Mouse (Mus musculus) lung, postnatal 4 days (tissue): Measurements from ENCODE around the gene Srsf2.
"Not testable (repeated sequence)": the region's sequence is repeated elsewhere in the genome, so short reads cannot be mapped to it uniquely, and the experiment has no call there.

Experiments used
- DNase-seq, 2 experiments: peaks; one replicate each; pipeline ENCODE4 v3.0.0; 2021

Gene Srsf2

GRCm38 (mm10) chr11:116852891-116853511 lies at the start of gene Srsf2:
Gene Srsf2, minus strand, starts transcription at chr11:116853094.
- DNase-seq = peak; percentile 98

- DNase-seq = not testable (repeated sequence)
These were observed 49.7 kb upstream of the Srsf2 start for GRCm38 (mm10) chr11:116902588-116902987.

- no peak for DNase-seq
These were observed 46.4 kb upstream of the Srsf2 start for GRCm38 (mm10) chr11:116899247-116899646.

GRCm38 (mm10) chr11:116895402-116895801 lies 42.5 kb upstream of the Srsf2 start:
- no peak for DNase-seq

GRCm38 (mm10) chr11:116893532-116894442 lies 40.9 kb upstream of the Srsf2 start:
- DNase-seq = no peak

GRCm38 (mm10) chr11:116887136-116887535 lies 34.2 kb upstream of the Srsf2 start:
- DNase-seq = no peak

- peak; percentile 73 to 82 for DNase-seq
These were observed 32.6 kb upstream of the Srsf2 start for GRCm38 (mm10) chr11:116885275-116886151.

- DNase-seq = no peak
These were observed 31.2 kb upstream of the Srsf2 start for GRCm38 (mm10) chr11:116884061-116884460.

GRCm38 (mm10) chr11:116882446-116882845 lies 29.6 kb upstream of the Srsf2 start:
- DNase-seq = no peak

GRCm38 (mm10) chr11:116881440-116881839 lies 28.5 kb upstream of the Srsf2 start:
- no peak for DNase-seq

- DNase-seq = peak in 1 of 2 experiments; percentile 28
These were observed 27.9 kb upstream of the Srsf2 start for GRCm38 (mm10) chr11:116880839-116881238.

- DNase-seq = no peak
These were observed 25.6 kb upstream of the Srsf2 start for GRCm38 (mm10) chr11:116878454-116878853.

- DNase-seq = no peak
These were observed 21.1 kb upstream of the Srsf2 start for GRCm38 (mm10) chr11:116873987-116874386.

- no peak for DNase-seq
These were observed 18.6 kb upstream of the Srsf2 start for GRCm38 (mm10) chr11:116871538-116871937.

- no peak for DNase-seq
These were observed 16.7 kb upstream of the Srsf2 start for GRCm38 (mm10) chr11:116869641-116870040.

- DNase-seq = peak in 1 of 2 experiments; percentile 26
These were observed 16.3 kb upstream of the Srsf2 start for GRCm38 (mm10) chr11:116869223-116869622.

- DNase-seq = peak in 1 of 2 experiments; percentile 33
These were observed 15.2 kb upstream of the Srsf2 start for GRCm38 (mm10) chr11:116868129-116868528.

GRCm38 (mm10) chr11:116865945-116866585 lies 13.2 kb upstream of the Srsf2 start:
- no peak for DNase-seq

GRCm38 (mm10) chr11:116864444-116864843 lies 11.6 kb upstream of the Srsf2 start:
- no peak for DNase-seq

GRCm38 (mm10) chr11:116857183-116857850 lies 4.4 kb upstream of the Srsf2 start:
- no peak for DNase-seq

GRCm38 (mm10) chr11:116854279-116854678 lies 1.4 kb upstream of the Srsf2 start:
- DNase-seq = no peak

- peak; percentile 97 for DNase-seq
These were observed 626 bp upstream of the Srsf2 start for GRCm38 (mm10) chr11:116853512-116853928.
